Comparison of ENCODE assay signal across 13 mouse cellular contexts in genomic region chr12:83208011-83208410, GRCm38 (mm10).
A peak's percentile ranks its signal among the peaks of the same experiment; 100 is the strongest.
DNase-seq lines count a peak whose midpoint lies in the region; ATAC-seq and TF ChIP-seq lines count a peak whose summit lies in the region.
"Had no signal": no experiment of that assay in that cellular context is flagged by ENCODE, and none has a peak within 500 bp of the region (broad histone marks: within the 10 kb centered on the region; RNA-seq: fewer than 3 reads in every experiment).

No protein-coding gene starts in this region.

- DNase-seq in neural tube, embryonic 10.5 days (ENCODE audit: extremely low spot score, low spot score) = no peak
- peak; percentile 90 for DNase-seq in cerebellum, adult 9-10 months
- DNase-seq in hindbrain, postnatal 0 days (ENCODE audit: low spot score) = peak; percentile 73
- no peak for DNase-seq in natural killer cell, adult 2 months (ENCODE audit: low spot score in 2 of 2)
- DNase-seq in frontal cortex, adult 2 months (ENCODE audit: extremely low spot score in 1 of 2, low spot score in 1 of 2) = no peak
- DNase-seq: adrenal gland, postnatal 14 days; gastrocnemius, postnatal 25 days; lung, adult 2 months had no signal

- no peak for TF ChIP-seq CTCF in hindbrain, postnatal 0 days (IDR thresholded peaks at IDR 0.05; ENCODE audit: low read depth)

- peaks cover 37% of the 10 kb centered on the region for H3K4me1 ChIP-seq in neural tube, embryonic 13.5 days (replicated peaks)
- peaks cover 18% of the 10 kb centered on the region for H3K4me1 ChIP-seq in hindbrain, postnatal 0 days (ENCODE audit: insufficient read depth, low read length)
- H3K4me1 ChIP-seq in neural tube, embryonic 15.5 days = peaks cover 31% of the 10 kb centered on the region

- peak overlapping the region; percentile 59 for H3K27ac ChIP-seq in neural tube, embryonic 13.5 days (replicated peaks)
- H3K27ac ChIP-seq in hindbrain, postnatal 0 days = peak overlapping the region; percentile 56
- peak overlapping the region; percentile 48 for H3K27ac ChIP-seq in neural tube, embryonic 15.5 days (replicated peaks)
- H3K27ac ChIP-seq: stomach, postnatal 0 days had no signal

- 40% methylated on average over 8 of the region's 8 CpGs for WGBS in neural tube, embryonic 13.5 days
- WGBS in hindbrain, postnatal 0 days = 25% methylated on average over 8 of the region's 8 CpGs
- WGBS in neural tube, embryonic 15.5 days = 33% methylated on average over 8 of the region's 8 CpGs

- H3K4me2 ChIP-seq in neural tube, embryonic 13.5 days = no peak overlapping the region
- no peak overlapping the region for H3K4me2 ChIP-seq in hindbrain, postnatal 0 days (ENCODE audit: low read depth, low read length)
- no peak overlapping the region for H3K4me2 ChIP-seq in neural tube, embryonic 15.5 days

- no peaks in the 10 kb centered on the region for H3K27me3 ChIP-seq in neural tube, embryonic 13.5 days
- no peaks in the 10 kb centered on the region for H3K27me3 ChIP-seq in hindbrain, postnatal 0 days (ENCODE audit: insufficient read depth, low read length)
- H3K27me3 ChIP-seq in neural tube, embryonic 15.5 days (replicated peaks) = no peaks in the 10 kb centered on the region

- ATAC-seq in neural tube, embryonic 13.5 days (ENCODE audit: low read depth) = no peak
- peak; percentile 72 for ATAC-seq in hindbrain, postnatal 0 days
- ATAC-seq in neural tube, embryonic 15.5 days (ENCODE audit: low FRiP score) = no peak
- ATAC-seq: intestine, postnatal 0 days had no signal

- no peaks in the 10 kb centered on the region for H3K9me3 ChIP-seq in neural tube, embryonic 13.5 days
- no peaks in the 10 kb centered on the region for H3K9me3 ChIP-seq in hindbrain, postnatal 0 days (ENCODE audit: low read length)
- H3K9me3 ChIP-seq in neural tube, embryonic 15.5 days (replicated peaks) = no peaks in the 10 kb centered on the region
- H3K9me3 ChIP-seq: megakaryocyte, embryonic 14.5 days had no signal

- no peaks in the 10 kb centered on the region for H3K36me3 ChIP-seq in neural tube, embryonic 13.5 days
- H3K36me3 ChIP-seq in hindbrain, postnatal 0 days (ENCODE audit: insufficient read depth, low read length) = no peaks in the 10 kb centered on the region
- no peaks in the 10 kb centered on the region for H3K36me3 ChIP-seq in neural tube, embryonic 15.5 days

- H3K4me3 ChIP-seq in neural tube, embryonic 13.5 days = no peak overlapping the region
- no peak overlapping the region for H3K4me3 ChIP-seq in hindbrain, postnatal 0 days (ENCODE audit: low read length)
- H3K4me3 ChIP-seq in neural tube, embryonic 15.5 days (replicated peaks) = no peak overlapping the region
- H3K4me3 ChIP-seq: megakaryocyte, embryonic 14.5 days had no signal

- no peak overlapping the region for H3K9ac ChIP-seq in neural tube, embryonic 13.5 days
- H3K9ac ChIP-seq in hindbrain, postnatal 0 days (replicated peaks; ENCODE audit: low read length) = no peak overlapping the region
- H3K9ac ChIP-seq in neural tube, embryonic 15.5 days (replicated peaks) = no peak overlapping the region

Comparison
In these comparisons a context has a peak if more than half of its experiments do, and no peak if none do; other contexts are left out.
1. DNase-seq: peak in cerebellum, adult 9-10 months (single experiment) and hindbrain, postnatal 0 days (single experiment); none in neural tube, embryonic 10.5 days (single experiment), natural killer cell, adult 2 months (0 of 2) and frontal cortex, adult 2 months (0 of 2).
2. Peak in every context shown above with its lines, with median percentiles within 50 percentile points of each other: H3K27ac ChIP-seq.